Mouse (Mus musculus) layer of hippocampus, adult 11-12 months (tissue): ENCODE data around the gene Nrxn1.

Source experiments
- DNase-seq: peaks from one replicate; pipeline ENCODE4 v3.0.0; 2022; ENCODE audit warnings: low spot score

Gene Nrxn1

GRCm38 (mm10) chr17:90809197-90810163, 283.4 kb downstream of the Nrxn1 start:
- DNase-seq, result peak; percentile 79

GRCm38 (mm10) chr17:90808256-90808655, 284.6 kb downstream of the Nrxn1 start:
- no peak for DNase-seq

GRCm38 (mm10) chr17:90807199-90807598, 285.7 kb downstream of the Nrxn1 start:
- DNase-seq, result no peak

GRCm38 (mm10) chr17:90798689-90799088, 294.2 kb downstream of the Nrxn1 start:
- DNase-seq, result no peak

GRCm38 (mm10) chr17:90797659-90798288, 295.1 kb downstream of the Nrxn1 start:
- DNase-seq, result no peak

GRCm38 (mm10) chr17:90796974-90797373, 295.9 kb downstream of the Nrxn1 start:
- DNase-seq, result no peak

- no peak for DNase-seq
These were observed 304.3 kb downstream of the Nrxn1 start for GRCm38 (mm10) chr17:90788491-90789127.

- DNase-seq, result no peak
These were observed 304.8 kb downstream of the Nrxn1 start for GRCm38 (mm10) chr17:90788040-90788439.

GRCm38 (mm10) chr17:90787121-90787788, 305.6 kb downstream of the Nrxn1 start:
- no peak for DNase-seq

GRCm38 (mm10) chr17:90780481-90780880, 312.4 kb downstream of the Nrxn1 start:
- DNase-seq, result no peak

- no peak for DNase-seq
These were observed 317.5 kb downstream of the Nrxn1 start for GRCm38 (mm10) chr17:90775397-90775796.

- DNase-seq, result no peak
These were observed 319.6 kb downstream of the Nrxn1 start for GRCm38 (mm10) chr17:90773233-90773632.

- no peak for DNase-seq
These were observed 324.7 kb downstream of the Nrxn1 start for GRCm38 (mm10) chr17:90768216-90768615.

GRCm38 (mm10) chr17:90727124-90727523, 365.7 kb downstream of the Nrxn1 start:
- DNase-seq, result no peak

- peak; percentile 59 for DNase-seq
These were observed 388.1 kb downstream of the Nrxn1 start for GRCm38 (mm10) chr17:90704773-90705172.

- no peak for DNase-seq
These were observed 390.2 kb downstream of the Nrxn1 start for GRCm38 (mm10) chr17:90702626-90703025.

- DNase-seq, result no peak
These were observed 396.6 kb downstream of the Nrxn1 start for GRCm38 (mm10) chr17:90696071-90696800.

- no peak for DNase-seq
These were observed 397.7 kb downstream of the Nrxn1 start for GRCm38 (mm10) chr17:90695086-90695584.

GRCm38 (mm10) chr17:90684172-90684571, 408.7 kb downstream of the Nrxn1 start:
- DNase-seq, result no peak

GRCm38 (mm10) chr17:90681019-90681418, 411.9 kb downstream of the Nrxn1 start:
- DNase-seq, result no peak

GRCm38 (mm10) chr17:90676676-90677075, 416.2 kb downstream of the Nrxn1 start:
- DNase-seq, result no peak
